Mouse (Mus musculus) bone marrow, adult 2 months (tissue): ENCODE results near the gene Dnase1l1. TPM values are rescaled to one million over a fixed set of nuclear protein-coding genes. Genes with fewer than 3 reads are reported as not detected.
A peak's percentile ranks its signal among the peaks of the same experiment; 100 is the strongest.

Experiments used
- H3K27ac ChIP-seq: fragments of 200-500 bp; 2 replicates; pipeline ENCODE4 v1.5.1; 2012; ENCODE audit warnings: low read depth, mild to moderate bottlenecking, control low read depth, inconsistent platforms, low read length; ENCODE audit not compliant: control insufficient read depth, poor library complexity, insufficient read depth
- H3K4me1 ChIP-seq: fragments of 200-500 bp; 2 replicates; pipeline ENCODE4 v1.6.1; 2011; ENCODE audit warnings: low read length; ENCODE audit not compliant: control insufficient read depth, insufficient read depth
- H3K4me3 ChIP-seq: fragments of 200-500 bp; replicated peaks from 2 replicates; pipeline ENCODE3; 2011; ENCODE audit warnings: mild to moderate bottlenecking, low read depth, low read length, control low read depth; ENCODE audit not compliant: control insufficient read depth
- CTCF ChIP-seq: fragments of 200-500 bp; IDR thresholded peaks from 2 replicates; pipeline ENCODE4 v1.5.1; 2011; ENCODE audit warnings: low read length, control low read depth; ENCODE audit not compliant: control insufficient read depth, insufficient read depth
- POLR2A ChIP-seq: fragments of 200-500 bp; IDR thresholded peaks from 2 replicates; pipeline ENCODE4 v1.6.1; 2011; ENCODE audit warnings: low read depth, mild to moderate bottlenecking, control low read depth, low read length, borderline replicate concordance; ENCODE audit not compliant: control insufficient read depth
- WGBS: fragments of 180-500 bp; shearing (Covaris S2); methylation state at CpG from one replicate; pipeline ENCODE4 v1.1.7; 2018; 5-methylcytosine and 5-hydroxymethylcytosine counted together
- polyA plus RNA-seq: library from polyadenylated mRNA; stranded (reverse); fragments of >200 nt; gene quantifications from 2 replicates; pipeline ENCODE4 v1.2.4, GENCODE M21; 2011; ENCODE audit warnings: low replicate concordance; ENCODE audit not compliant: missing spikeins, insufficient read depth, insufficient read length

The Dnase1l1 gene
- polyA plus RNA-seq, 1 experiment: 21.5 TPM

GRCm38 (mm10) chrX:74298348-74298747 is 16.2 kb upstream of the Dnase1l1 start:
- Histone ChIP-seq H3K27ac (no peak overlapping the region), H3K4me1 (no peaks in the 10 kb centered on the region; the same call in 1 of the 2 replicates), H3K4me3 (no peak overlapping the region)
- 44% methylated on average over 1 of the region's 1 CpGs for WGBS
- TF ChIP-seq POLR2A (no peak), CTCF (no peak)

GRCm38 (mm10) chrX:74296538-74297448 is 14.7 kb upstream of the Dnase1l1 start, which contains the start of gene Atp6ap1:
Gene Atp6ap1, plus strand, starts transcription at chrX:74297097.
- TF ChIP-seq POLR2A: peak; percentile 84
- no peak for TF ChIP-seq CTCF
- 11% methylated on average over 37 of the region's 37 CpGs for WGBS
- Histone ChIP-seq H3K4me1 (no peaks in the 10 kb centered on the region; the same call in 1 of the 2 replicates), H3K4me3 (peak within 1 kb of the TSS; percentile 95), H3K27ac (peak within 1 kb of the TSS; percentile 85)

- no peak for TF ChIP-seq CTCF
- TF ChIP-seq POLR2A: no peak
- H3K4me3 ChIP-seq: no peak overlapping the region
- H3K27ac ChIP-seq: no peak overlapping the region
- H3K4me1 ChIP-seq: no peaks in the 10 kb centered on the region; the same call in 1 of the 2 replicates
- WGBS: 52% methylated on average over 4 of the region's 4 CpGs
Measured at GRCm38 (mm10) chrX:74293431-74293830, 11.3 kb upstream of the Dnase1l1 start.

GRCm38 (mm10) chrX:74283092-74283437 is 928 bp upstream of the Dnase1l1 start:
- WGBS: 16% methylated on average over 5 of the region's 5 CpGs
- Histone ChIP-seq H3K27ac (peak overlapping the region; percentile 77), H3K4me3 (peak overlapping the region; percentile 80), H3K4me1 (no peaks in the 10 kb centered on the region; the same call in 1 of the 2 replicates)
- TF ChIP-seq POLR2A (no peak), CTCF (no peak)

GRCm38 (mm10) chrX:74282395-74283091 is 406 bp upstream of the Dnase1l1 start:
- no peak for TF ChIP-seq CTCF
- TF ChIP-seq POLR2A: peak; percentile 59
- peak overlapping the region; percentile 77 for H3K27ac ChIP-seq
- no peaks in the 10 kb centered on the region; the same call in none of the 2 replicates for H3K4me1 ChIP-seq
- H3K4me3 ChIP-seq: peak overlapping the region; percentile 80
- 15% methylated on average over 39 of the region's 39 CpGs for WGBS

GRCm38 (mm10) chrX:74281041-74281731 is 951 bp downstream of the Dnase1l1 start:
- peak overlapping the region; percentile 80 for H3K4me3 ChIP-seq
- no peaks in the 10 kb centered on the region; the same call in none of the 2 replicates for H3K4me1 ChIP-seq
- no peak for TF ChIP-seq POLR2A
- TF ChIP-seq CTCF: no peak
- peak overlapping the region; percentile 77 for H3K27ac ChIP-seq
- WGBS: 8% methylated on average over 14 of the region's 14 CpGs

- 38% methylated on average over 8 of the region's 8 CpGs for WGBS
- no peak overlapping the region for H3K4me3 ChIP-seq
- no peak for TF ChIP-seq CTCF
- TF ChIP-seq POLR2A: no peak
- no peak overlapping the region for H3K27ac ChIP-seq
- H3K4me1 ChIP-seq: no peaks in the 10 kb centered on the region; the same call in 1 of the 2 replicates
Measured at GRCm38 (mm10) chrX:74277916-74278315, 4.2 kb downstream of the Dnase1l1 start.
